Mouse (Mus musculus) kidney, embryonic 16.5 days (tissue): ENCODE data around the gene Hjurp. TPM values are rescaled to one million over a fixed set of nuclear protein-coding genes. Genes with fewer than 3 reads are reported as not detected.
A peak's percentile ranks its signal among the peaks of the same experiment; 100 is the strongest.
"Not testable (repeated sequence)": the region's sequence is repeated elsewhere in the genome, so short reads cannot be mapped to it uniquely, and the experiment has no call there.

Experiments used
- ATAC-seq: fragments of 200-750 bp; cut with Nextera tagmentation; 2 replicates; pipeline ENCODE4 v1.8.0; 2017; ENCODE audit warnings: moderate TSS enrichment; ENCODE audit not compliant: low FRiP score, low TSS enrichment
- H3K27ac ChIP-seq: fragments of 300-500 bp; sonication (generic); 2 replicates; pipeline ENCODE4 v1.5.1; 2014; ENCODE audit warnings: low read length
- H3K27me3 ChIP-seq: fragments of 300-500 bp; sonication (generic); 2 replicates; pipeline ENCODE4 v1.6.1; 2014; ENCODE audit warnings: low read length, control low read depth, mixed read lengths; ENCODE audit not compliant: insufficient read depth
- H3K36me3 ChIP-seq: fragments of 300-500 bp; sonication (generic); 2 replicates; pipeline ENCODE4 v1.6.1; 2014; ENCODE audit warnings: low read length, control low read depth, mixed read lengths; ENCODE audit not compliant: insufficient read depth
- H3K4me1 ChIP-seq: fragments of 300-500 bp; sonication (generic); 2 replicates; pipeline ENCODE4 v1.6.1; 2014; ENCODE audit warnings: low read length, control low read depth, mixed read lengths; ENCODE audit not compliant: insufficient read depth
- H3K4me2 ChIP-seq: fragments of 300-500 bp; sonication (generic); replicated peaks from 2 replicates; pipeline ENCODE4 v1.6.1; 2014; ENCODE audit warnings: low read depth, low read length
- H3K4me3 ChIP-seq: fragments of 300-500 bp; sonication (generic); 2 replicates; pipeline ENCODE4 v1.5.1; 2014; ENCODE audit warnings: mild to moderate bottlenecking, low read length
- H3K9ac ChIP-seq: fragments of 300-500 bp; sonication (generic); replicated peaks from 2 replicates; pipeline ENCODE4 v1.6.1; 2014; ENCODE audit warnings: low read length
- H3K9me3 ChIP-seq: fragments of 300-500 bp; sonication (generic); 2 replicates; pipeline ENCODE4 v1.6.1; 2016; ENCODE audit warnings: low read length, control low read depth
- WGBS: fragments of 180-500 bp; shearing (Covaris S2); extraction: QIAGEN DNeasy Blood & Tissue Kit; methylation state at CpG from one replicate; pipeline ENCODE4 v1.1.7; 2014; 5-methylcytosine and 5-hydroxymethylcytosine counted together
- polyA plus RNA-seq: library from polyadenylated mRNA; unstranded; fragments of >200 nt; fragmentation: Nextera tagmentation; extraction: Ambion mirVana; gene quantifications from 2 replicates; pipeline ENCODE4 v1.2.1, GENCODE M21; 2015

The Hjurp gene
- polyA plus RNA-seq, 1 experiment from 2014 or later, result 168 TPM

DNA sequence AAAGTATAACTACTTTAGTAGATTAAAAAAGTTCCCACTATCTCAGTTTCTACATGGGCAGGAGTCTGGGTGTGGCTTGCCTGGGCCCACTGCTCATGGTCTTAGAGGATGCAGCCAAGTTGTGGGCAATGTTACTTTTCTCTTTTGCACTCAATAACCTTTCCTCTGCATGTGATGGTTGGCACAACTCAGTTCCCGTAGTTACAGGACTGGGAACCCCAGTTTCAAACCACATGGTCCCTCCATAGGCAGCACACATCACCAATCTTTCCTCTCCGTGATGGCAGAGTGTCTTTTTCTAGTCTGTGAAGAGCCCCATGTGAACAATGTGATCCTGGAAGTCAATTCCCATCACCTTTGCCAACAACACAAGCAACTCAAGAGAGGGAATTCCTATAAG is 50.0 kb downstream of the Hjurp start:
- H3K27ac ChIP-seq, result no peak overlapping the region
- H3K9ac ChIP-seq, result no peak overlapping the region
- no peaks in the 10 kb centered on the region for H3K36me3 ChIP-seq
- peaks cover 73% of the 10 kb centered on the region for H3K9me3 ChIP-seq
- no peak overlapping the region for H3K4me3 ChIP-seq
- H3K4me2 ChIP-seq, result no peak overlapping the region
- ATAC-seq, result no peak
- H3K4me1 ChIP-seq, result no peaks in the 10 kb centered on the region
- no peaks in the 10 kb centered on the region for H3K27me3 ChIP-seq
- 61% methylated on average over 2 of the region's 2 CpGs for WGBS

GRCm38 (mm10) chr1:88226670-88227379 is 50.6 kb downstream of the Hjurp start, which contains the start of gene Mroh2a:
TSS of gene Mroh2a (plus strand) at chr1:88226986.
- no peak within 1 kb of the TSS for H3K4me3 ChIP-seq
- 0 out of 2 replicates have a peak, but pooled peaks have one; percentile 9 for ATAC-seq
- WGBS, result 53% methylated on average over 5 of the region's 5 CpGs
- H3K27me3 ChIP-seq, result no peaks in the 10 kb centered on the region
- H3K9ac ChIP-seq, result no peak within 1 kb of the TSS
- no peaks in the 10 kb centered on the region for H3K36me3 ChIP-seq
- H3K4me2 ChIP-seq, result no peak within 1 kb of the TSS
- no peak within 1 kb of the TSS for H3K27ac ChIP-seq
- H3K4me1 ChIP-seq, result no peaks in the 10 kb centered on the region
- peaks cover 69% of the 10 kb centered on the region for H3K9me3 ChIP-seq

GRCm38 (mm10) chr1:88225741-88226140 is 51.7 kb downstream of the Hjurp start:
- no peak overlapping the region for H3K9ac ChIP-seq
- no peak overlapping the region for H3K4me2 ChIP-seq
- no peak overlapping the region for H3K27ac ChIP-seq
- no peaks in the 10 kb centered on the region for H3K4me1 ChIP-seq
- H3K9me3 ChIP-seq, result peaks cover 58% of the 10 kb centered on the region
- no peaks in the 10 kb centered on the region for H3K27me3 ChIP-seq
- ATAC-seq, result no peak
- H3K4me3 ChIP-seq, result no peak overlapping the region
- no peaks in the 10 kb centered on the region for H3K36me3 ChIP-seq

DNA sequence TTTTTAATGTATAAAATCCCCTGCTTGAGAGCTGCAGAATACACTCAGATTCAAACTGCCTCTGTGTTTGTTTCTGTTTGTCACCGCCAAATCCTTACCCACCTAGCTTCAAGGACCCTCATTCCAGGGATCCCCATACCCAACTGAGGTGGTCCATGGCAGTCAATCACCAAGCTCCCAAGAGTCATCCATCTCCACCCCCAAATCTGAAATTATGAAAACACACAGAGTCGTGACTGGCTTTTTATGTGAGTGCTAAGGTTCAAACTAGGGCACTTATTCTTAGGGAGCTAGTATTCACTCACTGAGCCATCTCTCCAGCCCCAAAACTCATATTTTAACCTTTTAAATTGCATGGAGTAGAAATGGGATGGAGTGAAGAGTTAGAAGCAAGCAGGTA is 52.1 kb downstream of the Hjurp start:
- H3K27me3 ChIP-seq, H3K4me2 ChIP-seq, ATAC-seq, H3K4me1 ChIP-seq, H3K27ac ChIP-seq, H3K36me3 ChIP-seq, H3K4me3 ChIP-seq, H3K9ac ChIP-seq: not testable (repeated sequence)
- 36% methylated on average over 2 of the region's 2 CpGs for WGBS
- H3K9me3 ChIP-seq, result peaks cover 54% of the 10 kb centered on the region

- Histone ChIP-seq H3K9me3 (peaks cover 43% of the 10 kb centered on the region), H3K9ac (no peak overlapping the region), H3K27ac (no peak overlapping the region), H3K27me3 (no peaks in the 10 kb centered on the region), H3K4me3 (no peak overlapping the region), H3K36me3 (no peaks in the 10 kb centered on the region), H3K4me2 (no peak overlapping the region), H3K4me1 (no peaks in the 10 kb centered on the region)
- WGBS, result 72% methylated on average over 2 of the region's 2 CpGs
- no peak for ATAC-seq
Measured at GRCm38 (mm10) chr1:88224029-88224776, 53.2 kb downstream of the Hjurp start.

GRCm38 (mm10) chr1:88223591-88223990 is 53.8 kb downstream of the Hjurp start:
- Histone ChIP-seq H3K36me3 (no peaks in the 10 kb centered on the region), H3K4me3 (no peak overlapping the region), H3K4me2 (no peak overlapping the region)

DNA sequence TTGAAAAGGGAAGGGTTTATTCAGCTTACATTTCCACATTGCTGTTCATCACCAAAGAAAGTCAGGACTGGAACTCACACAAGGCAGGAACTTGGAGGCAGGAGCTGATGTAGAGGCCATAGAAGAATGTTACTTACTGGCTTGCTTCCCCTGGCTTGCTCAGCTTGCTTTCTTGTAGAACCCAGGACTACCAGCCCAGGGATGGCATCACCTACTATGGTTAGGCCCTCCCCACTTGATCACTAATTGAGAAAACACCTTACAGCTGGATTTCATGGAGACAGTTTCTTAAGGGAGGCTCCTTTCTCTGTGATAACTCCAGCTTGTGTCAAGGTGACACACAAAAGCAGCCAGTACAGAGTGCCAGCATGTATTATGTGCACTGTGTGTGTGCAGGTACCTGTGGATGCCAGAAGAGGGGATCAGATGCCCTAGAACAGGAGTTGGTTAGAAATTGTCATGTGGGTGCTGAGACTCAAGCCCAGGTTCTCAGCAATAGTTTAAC is 54.4 kb downstream of the Hjurp start:
- not testable (repeated sequence) for ATAC-seq, H3K36me3 ChIP-seq, H3K9ac ChIP-seq, H3K4me1 ChIP-seq, H3K27ac ChIP-seq, H3K27me3 ChIP-seq, H3K4me2 ChIP-seq, H3K4me3 ChIP-seq
- peaks cover 31% of the 10 kb centered on the region for H3K9me3 ChIP-seq

More at GRCm38 (mm10) chr1:88223591-88223990, 53.8 kb downstream of the Hjurp start:
- 52% methylated on average over 1 of the region's 1 CpGs for WGBS
- Histone ChIP-seq H3K9me3 (peaks cover 37% of the 10 kb centered on the region), H3K27ac (no peak overlapping the region), H3K4me1 (no peaks in the 10 kb centered on the region), H3K27me3 (no peaks in the 10 kb centered on the region), H3K9ac (no peak overlapping the region)
- ATAC-seq, result no peak

DNA sequence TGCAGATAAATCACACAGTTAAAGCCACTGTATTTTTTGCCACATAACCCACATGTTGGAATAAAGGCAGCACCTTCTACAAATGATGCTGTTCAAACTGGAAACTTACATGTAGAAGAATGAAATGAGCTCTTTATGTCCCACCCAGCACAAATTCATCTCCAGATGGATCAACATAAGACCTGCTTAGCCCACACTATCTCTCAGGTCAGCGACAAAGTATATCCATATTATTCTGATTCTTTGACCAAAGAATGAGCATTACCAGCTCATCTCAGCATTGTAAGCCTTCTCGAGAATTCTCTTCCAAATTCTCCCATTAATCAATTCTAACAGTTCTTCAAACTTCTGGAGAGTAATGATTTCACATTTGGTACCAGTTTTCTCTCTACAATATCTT is 55.2 kb downstream of the Hjurp start:
- WGBS, result 52% methylated on average over 2 of the region's 2 CpGs
- H3K36me3 ChIP-seq, result no peaks in the 10 kb centered on the region

GRCm38 (mm10) chr1:88220336-88220735 is 57.1 kb downstream of the Hjurp start:
- H3K4me3 ChIP-seq, result no peak overlapping the region
- H3K4me1 ChIP-seq, result no peaks in the 10 kb centered on the region
- no peak for ATAC-seq
- H3K27ac ChIP-seq, result no peak overlapping the region
- no peaks in the 10 kb centered on the region for H3K36me3 ChIP-seq
- H3K9ac ChIP-seq, result no peak overlapping the region
- H3K27me3 ChIP-seq, result no peaks in the 10 kb centered on the region
- H3K9me3 ChIP-seq, result peaks cover 26% of the 10 kb centered on the region
- H3K4me2 ChIP-seq, result no peak overlapping the region

More for the DNA sequence above, 55.2 kb downstream of the Hjurp start:
- Histone ChIP-seq H3K4me3 (no peak overlapping the region), H3K9me3 (peaks cover 28% of the 10 kb centered on the region), H3K9ac (no peak overlapping the region), H3K4me2 (no peak overlapping the region), H3K27me3 (no peaks in the 10 kb centered on the region), H3K27ac (no peak overlapping the region), H3K4me1 (no peaks in the 10 kb centered on the region)
- no peak for ATAC-seq

- no peak for ATAC-seq
- Histone ChIP-seq H3K9ac (no peak overlapping the region), H3K4me2 (no peak overlapping the region), H3K4me1 (no peaks in the 10 kb centered on the region), H3K27ac (no peak overlapping the region), H3K9me3 (peaks cover 35% of the 10 kb centered on the region), H3K36me3 (no peaks in the 10 kb centered on the region), H3K27me3 (no peaks in the 10 kb centered on the region), H3K4me3 (no peak overlapping the region)
- WGBS, result 20% methylated on average over 1 of the region's 1 CpGs
Measured at GRCm38 (mm10) chr1:88219054-88219453, 58.4 kb downstream of the Hjurp start.
